Mouse (Mus musculus): ENCODE measurements around the gene Gnpnat1. TPM values are rescaled to one million over a fixed set of nuclear protein-coding genes. Genes with fewer than 3 reads are reported as not detected.
A peak's percentile ranks its signal among the peaks of the same experiment; 100 is the strongest.

Gene Gnpnat1
- total RNA-seq, 2 experiments from 2014 or later: 11.5 to 14.8 TPM

- DNase-seq: no peak
Observed at GRCm38 (mm10) chr14:45403651-45404050, 1.1 kb downstream of the Gnpnat1 start.

GRCm38 (mm10) chr14:45399836-45400235 is 4.9 kb downstream of the Gnpnat1 start:
- DNase-seq: no peak

GRCm38 (mm10) chr14:45389194-45389593 is 15.5 kb downstream of the Gnpnat1 start:
- DNase-seq: no peak

GRCm38 (mm10) chr14:45388345-45389181 is 16.1 kb downstream of the Gnpnat1 start:
- peak; percentile 94 for DNase-seq

GRCm38 (mm10) chr14:45387480-45387879 is 17.2 kb downstream of the Gnpnat1 start:
- no peak for DNase-seq

- no peak for DNase-seq
Observed at GRCm38 (mm10) chr14:45385596-45385995, 19.1 kb downstream of the Gnpnat1 start.

- no peak for DNase-seq
Observed at GRCm38 (mm10) chr14:45382912-45383311, 21.8 kb downstream of the Gnpnat1 start.

GRCm38 (mm10) chr14:45380756-45381155 is 24.0 kb downstream of the Gnpnat1 start:
- no peak for DNase-seq

GRCm38 (mm10) chr14:45378771-45379170 is 25.9 kb downstream of the Gnpnat1 start:
- no peak for DNase-seq

- no peak for DNase-seq
Observed at GRCm38 (mm10) chr14:45365196-45365587, 39.5 kb downstream of the Gnpnat1 start.

GRCm38 (mm10) chr14:45364211-45365195 is 40.2 kb downstream of the Gnpnat1 start:
- peak; percentile 50 for DNase-seq

GRCm38 (mm10) chr14:45350931-45351859 is 53.5 kb downstream of the Gnpnat1 start, which contains the start of gene Styx:
Gene Styx, plus strand, starts transcription at chr14:45351093.
- peak; percentile 97 for DNase-seq

- peak; percentile 90 for DNase-seq
Observed at GRCm38 (mm10) chr14:45329589-45330181, 75.0 kb downstream of the Gnpnat1 start, which contains the start of gene Psmc6. Gene Psmc6, plus strand, starts transcription at chr14:45329788.

GRCm38 (mm10) chr14:45329018-45329588 is 75.6 kb downstream of the Gnpnat1 start:
- DNase-seq: no peak

- DNase-seq: no peak
Observed at GRCm38 (mm10) chr14:45328072-45328713, 76.5 kb downstream of the Gnpnat1 start.

Small RNAs within 50 kb of the gene (microRNA-seq; reads per million reads assigned to microRNA genes)
- gene Gm25353: 0 reads per million in 2 experiments

Other genes starting within 250 kb of the Gnpnat1 start
- 1 to 10 TPM; 1.6 to 2.3 TPM for gene Gpr137c, start 185.2 kb downstream of the Gnpnat1 start, total RNA-seq (2021)
- 1 to 10 TPM; 8.3 to 9.8 TPM for gene Txndc16, start 184.6 kb downstream of the Gnpnat1 start, total RNA-seq (2021)
- 10 to 100 TPM in 1 of 2 experiments, 1 to 10 TPM in 1; 9.2 to 13.9 TPM for gene Ero1l, start 86.1 kb downstream of the Gnpnat1 start, total RNA-seq (2021)
- gene Psmc6, start 75.1 kb downstream of the Gnpnat1 start, total RNA-seq (2021): 100 to 1,000 TPM; 119 to 125 TPM
- 10 to 100 TPM; 60.3 to 61.5 TPM for gene Styx, start 53.8 kb downstream of the Gnpnat1 start, total RNA-seq (2021)
- gene Fermt2, start 125.2 kb upstream of the Gnpnat1 start, total RNA-seq (2021): 100 to 1,000 TPM; 207 to 241 TPM